Mouse (Mus musculus): ENCODE data around the gene Vnn3.

Gene Vnn3

GRCm38 (mm10) chr10:23851228-23851912 is at the start of gene Vnn3:
Gene Vnn3, plus strand, starts transcription at chr10:23851462.
- DNase-seq, result no peak

GRCm38 (mm10) chr10:23802911-23803310 is 48.4 kb upstream of the Vnn3 start:
- no peak for DNase-seq

DNA sequence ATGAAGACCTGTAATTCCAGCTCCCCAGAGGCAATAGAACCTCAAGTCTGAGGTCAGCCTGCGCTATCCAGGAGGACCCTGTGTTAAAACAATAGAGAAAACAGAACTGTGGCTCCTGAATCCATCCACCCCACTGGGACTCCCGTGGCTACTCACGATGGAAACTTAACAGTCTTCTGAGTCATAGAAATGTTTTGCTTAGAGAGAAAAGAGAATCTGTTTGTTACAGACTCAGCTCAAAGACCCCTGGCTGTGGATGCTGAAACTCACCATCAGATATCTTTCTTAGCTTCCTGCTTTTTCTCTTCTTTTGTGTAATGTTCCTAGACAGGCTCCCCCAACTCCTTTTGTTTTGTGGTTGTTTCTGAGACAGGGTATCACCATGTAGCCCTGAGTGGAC is 46.6 kb upstream of the Vnn3 start:
- DNase-seq, result no peak

DNA sequence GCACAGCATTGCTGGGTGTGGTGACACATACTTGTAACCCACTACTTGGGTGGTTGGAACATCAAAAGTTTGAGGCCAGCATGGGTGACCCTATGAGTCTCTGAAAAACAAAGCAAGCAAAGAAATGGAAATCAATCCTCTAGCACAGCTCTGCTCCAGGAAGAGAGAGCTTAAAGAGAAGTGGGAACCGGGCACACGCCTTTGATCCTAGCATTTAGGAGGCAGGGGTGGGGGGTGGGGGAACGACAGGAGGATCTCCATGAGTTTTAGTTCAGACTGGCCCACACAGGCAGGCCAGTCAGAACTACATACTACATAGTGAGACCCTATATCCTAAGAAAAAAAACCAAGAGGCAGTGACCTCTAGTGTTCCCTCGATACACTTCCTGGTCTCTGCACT is 45.1 kb upstream of the Vnn3 start:
- DNase-seq, result no peak

- peak; percentile 88 to 93 for DNase-seq
Measured at GRCm38 (mm10) chr10:23811635-23812437, 39.4 kb upstream of the Vnn3 start.

- no peak for DNase-seq
Measured at GRCm38 (mm10) chr10:23812438-23812759, 38.9 kb upstream of the Vnn3 start.

GRCm38 (mm10) chr10:23812852-23813766 is 38.2 kb upstream of the Vnn3 start:
- DNase-seq, result no peak

DNA sequence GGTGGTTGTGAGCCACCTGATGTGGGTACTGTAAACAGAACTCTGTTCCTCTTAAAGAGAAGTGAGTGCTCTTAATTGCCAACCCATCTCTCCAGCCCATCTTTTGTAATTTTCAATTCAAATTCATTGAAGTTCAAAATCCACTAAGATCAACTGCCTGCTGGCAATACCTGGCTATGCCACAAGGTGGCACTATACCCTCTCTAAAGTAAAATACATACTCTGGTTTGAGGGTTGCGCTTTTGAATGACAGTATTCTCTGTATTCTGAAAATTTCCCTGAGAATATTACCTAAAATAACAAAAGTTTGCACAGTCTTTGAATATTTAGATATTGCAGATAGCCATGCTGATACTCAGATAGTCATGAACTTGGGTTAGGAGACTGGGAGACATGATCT is 36.1 kb upstream of the Vnn3 start:
- peak; percentile 89 to 94 for DNase-seq

GRCm38 (mm10) chr10:23816241-23816640 is 35.0 kb upstream of the Vnn3 start:
- DNase-seq, result no peak

GRCm38 (mm10) chr10:23826516-23826915 is 24.7 kb upstream of the Vnn3 start:
- no peak for DNase-seq

DNA sequence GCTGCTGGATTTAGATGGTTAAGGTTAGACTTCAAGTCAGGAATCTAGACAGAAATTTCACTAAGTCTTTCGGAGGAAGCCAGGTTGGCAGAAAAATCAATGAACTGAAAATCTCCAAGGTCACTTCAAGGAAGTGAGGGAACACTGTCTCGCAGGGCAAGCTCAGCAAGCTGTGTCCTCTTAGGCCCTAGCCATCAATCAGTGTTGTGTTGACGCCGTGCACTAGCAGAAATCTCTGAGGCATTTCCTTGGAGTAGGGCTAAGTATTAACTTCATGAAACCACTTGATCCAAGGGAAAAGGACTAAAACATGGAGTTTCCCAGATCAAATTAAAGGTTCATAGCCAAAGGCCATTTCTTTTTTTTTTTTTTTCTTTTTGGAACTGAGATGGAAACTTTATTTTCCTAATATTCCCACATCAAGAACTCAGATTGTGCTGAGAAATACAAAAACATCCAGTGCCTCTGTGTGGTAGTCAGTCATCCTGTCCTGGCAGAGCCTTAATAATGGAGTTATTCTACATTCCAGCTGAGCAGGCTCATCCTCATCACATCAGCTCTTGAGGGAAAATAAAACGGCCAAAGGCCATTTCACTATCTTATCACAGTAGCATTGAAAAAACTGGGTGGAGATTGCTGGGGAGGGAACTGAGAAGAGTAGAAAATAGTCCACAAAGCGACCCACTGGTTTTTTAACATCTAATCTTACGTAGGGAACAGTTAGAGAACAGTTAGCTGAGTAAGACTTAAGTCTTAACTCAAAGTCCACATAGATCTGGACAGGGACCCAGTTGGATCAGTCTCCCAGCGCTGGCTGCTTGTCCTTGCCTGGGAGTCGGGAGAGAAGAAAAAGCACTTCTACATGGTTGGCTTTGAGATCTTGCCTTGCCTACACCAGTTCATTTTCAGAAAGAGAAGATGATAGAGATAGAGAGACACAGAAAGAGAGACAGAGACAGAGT is 15.0 kb upstream of the Vnn3 start:
- no peak for DNase-seq

DNA sequence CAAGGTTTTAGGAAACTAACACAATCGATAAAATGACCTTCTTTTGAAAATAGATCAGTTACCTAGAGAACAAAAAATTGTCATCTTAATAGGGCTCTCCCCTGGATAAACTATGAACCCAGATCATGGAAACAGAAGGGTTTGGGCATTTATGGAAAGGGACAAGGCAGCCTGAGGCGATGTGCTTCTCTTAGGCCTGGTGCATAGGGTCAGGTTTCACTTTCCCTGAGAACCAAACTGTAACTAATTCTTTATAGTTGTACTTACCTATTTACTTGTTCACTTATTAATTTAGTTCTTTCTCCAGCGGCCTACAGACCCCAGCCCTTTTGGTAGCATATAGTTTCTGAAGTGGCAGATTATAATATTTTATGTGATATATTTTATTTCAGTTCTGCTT is 14.1 kb upstream of the Vnn3 start:
- no peak for DNase-seq

GRCm38 (mm10) chr10:23838910-23839309 is 12.4 kb upstream of the Vnn3 start:
- no peak for DNase-seq

- DNase-seq, result no peak
Measured at GRCm38 (mm10) chr10:23839368-23839767, 11.9 kb upstream of the Vnn3 start.

- DNase-seq, result no peak
Measured at GRCm38 (mm10) chr10:23840496-23840895, 10.8 kb upstream of the Vnn3 start.

DNA sequence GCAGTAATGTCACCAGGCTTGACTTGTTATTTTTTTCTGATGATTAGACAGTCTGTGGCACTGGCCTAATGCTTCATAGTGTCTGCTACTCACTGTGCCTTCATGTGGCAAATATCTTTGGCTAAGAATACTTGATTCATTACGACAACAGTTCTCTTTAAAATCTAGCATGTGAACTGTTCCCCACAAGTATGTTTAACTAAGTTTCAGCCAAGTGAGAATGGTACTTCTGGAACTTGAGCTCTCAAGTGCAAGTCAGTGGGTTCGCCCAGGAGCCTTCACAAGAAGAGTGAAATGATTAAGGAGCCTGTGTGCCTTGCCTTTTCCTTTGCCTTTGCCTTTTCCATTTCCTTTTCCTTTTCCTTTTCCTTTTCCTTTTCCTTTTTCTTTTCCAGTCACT is 834 bp downstream of the Vnn3 start:
- DNase-seq, result no peak

DNA sequence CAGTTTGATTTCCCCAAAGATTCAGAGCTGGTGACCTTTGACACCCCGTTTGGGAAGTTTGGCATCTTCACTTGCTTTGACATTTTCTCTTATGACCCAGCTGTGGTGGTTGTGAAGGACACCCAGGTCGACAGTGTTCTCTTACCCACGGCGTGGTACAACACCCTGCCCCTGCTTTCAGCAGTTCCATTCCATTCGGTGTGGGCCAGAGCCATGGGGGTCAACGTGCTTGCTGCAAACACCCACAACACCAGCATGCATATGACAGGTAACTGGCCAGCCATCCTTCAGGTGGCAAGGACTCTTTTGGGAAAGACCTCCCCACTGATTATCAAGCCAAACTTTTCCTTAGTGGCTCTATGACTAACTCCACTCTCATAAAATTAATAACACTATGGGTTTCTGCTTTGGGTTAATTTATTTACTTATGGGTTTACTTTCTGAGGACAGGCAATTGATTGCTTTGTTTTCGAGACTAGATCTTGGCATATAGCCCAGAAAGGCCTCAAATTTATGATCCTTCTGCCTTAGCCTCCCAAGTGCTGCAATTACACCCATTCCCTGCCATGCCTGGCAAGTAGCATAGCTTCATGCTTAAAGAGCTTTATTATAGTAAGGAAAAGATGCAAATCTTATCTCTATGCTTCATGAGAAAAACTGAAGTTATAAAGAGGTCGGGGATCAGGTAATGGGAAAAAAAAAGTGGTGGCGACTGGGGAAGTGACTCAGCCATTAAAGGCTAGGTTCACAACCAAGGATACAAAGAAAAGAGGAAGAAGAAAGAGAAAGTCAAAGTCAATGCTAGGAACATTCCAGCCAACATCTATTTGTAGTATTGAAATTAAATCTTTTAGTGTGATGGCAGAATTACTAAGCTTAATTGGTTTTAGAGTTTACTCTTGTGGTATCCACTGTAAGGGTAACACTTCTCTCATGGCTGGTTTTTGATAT is 13.4 kb downstream of the Vnn3 start:
- DNase-seq, result no peak

- peak; percentile 46 to 50 for DNase-seq
Measured at GRCm38 (mm10) chr10:23880695-23881094, 29.4 kb downstream of the Vnn3 start.

- no peak for DNase-seq
Measured at GRCm38 (mm10) chr10:23884910-23885309, 33.6 kb downstream of the Vnn3 start.

GRCm38 (mm10) chr10:23886060-23886459 is 34.8 kb downstream of the Vnn3 start:
- DNase-seq, result no peak

GRCm38 (mm10) chr10:23892987-23893386 is 41.7 kb downstream of the Vnn3 start:
- DNase-seq, result no peak

All from cerebellum, postnatal 10 days (tissue).